Mouse (Mus musculus): ENCODE results near the gene Nrxn1. TPM values are rescaled to one million over a fixed set of nuclear protein-coding genes. Genes with fewer than 3 reads are reported as not detected.
A peak's percentile ranks its signal among the peaks of the same experiment; 100 is the strongest.

Gene Nrxn1
- polyA plus RNA-seq, 1 experiment from 2014 or later, result 16.5 TPM

- H3K36me3 ChIP-seq (ENCODE audit: control insufficient read depth, insufficient read depth, low read length), result no peaks in the 10 kb centered on the region
- H3K9me3 ChIP-seq (ENCODE audit: control insufficient read depth, low read length), result no peaks in the 10 kb centered on the region
- no peak overlapping the region for H3K4me2 ChIP-seq
- H3K4me3 ChIP-seq (ENCODE audit: low read depth, low read length), result no peak overlapping the region
- H3K27me3 ChIP-seq (ENCODE audit: control insufficient read depth, insufficient read depth, low read length), result no peaks in the 10 kb centered on the region
- DNase-seq (ENCODE audit: low spot score, missing footprints) (no peak), ATAC-seq (ENCODE audit: low FRiP score) (no peak)
- H3K4me1 ChIP-seq (ENCODE audit: control insufficient read depth, insufficient read depth, low read length), result no peaks in the 10 kb centered on the region
- WGBS, result 80% methylated on average over 2 of the region's 2 CpGs
- H3K9ac ChIP-seq (ENCODE audit: low read length), result no peak overlapping the region
- no peak overlapping the region for H3K27ac ChIP-seq (ENCODE audit: low read depth, low read length)
These were observed 523.0 kb downstream of the Nrxn1 start for GRCm38 (mm10) chr17:90569877-90570276.

GRCm38 (mm10) chr17:90565186-90565585, 527.7 kb downstream of the Nrxn1 start:
- Histone ChIP-seq H3K4me2 (no peak overlapping the region), H3K4me3 (ENCODE audit: low read depth, low read length) (no peak overlapping the region), H3K27me3 (ENCODE audit: control insufficient read depth, insufficient read depth, low read length) (no peaks in the 10 kb centered on the region), H3K9ac (ENCODE audit: low read length) (no peak overlapping the region), H3K9me3 (ENCODE audit: control insufficient read depth, low read length) (no peaks in the 10 kb centered on the region), H3K4me1 (ENCODE audit: control insufficient read depth, insufficient read depth, low read length) (no peaks in the 10 kb centered on the region), H3K36me3 (ENCODE audit: control insufficient read depth, insufficient read depth, low read length) (no peaks in the 10 kb centered on the region), H3K27ac (ENCODE audit: low read depth, low read length) (no peak overlapping the region)
- WGBS, result 90% methylated on average over 2 of the region's 2 CpGs
- no peak for DNase-seq (ENCODE audit: low spot score, missing footprints)
- no peak for ATAC-seq (ENCODE audit: low FRiP score)

DNA sequence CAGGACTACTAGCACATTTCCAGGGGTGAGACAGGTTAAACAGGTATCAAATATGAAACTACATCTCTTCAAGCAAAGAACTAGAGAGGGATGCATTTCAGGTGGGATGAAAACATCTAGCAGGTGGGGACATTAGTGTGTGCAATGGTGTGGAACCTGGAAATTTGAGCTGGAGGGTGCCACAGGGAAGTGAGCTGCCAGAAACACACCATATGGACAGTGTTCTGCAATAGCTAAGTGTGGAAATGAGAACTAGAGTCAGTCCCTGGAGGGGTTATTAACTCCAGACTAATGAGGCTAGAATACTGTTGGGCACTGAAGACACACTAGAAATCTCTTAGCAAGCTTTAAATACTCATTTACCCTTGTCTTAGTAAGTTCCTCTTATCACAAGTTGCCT, 536.5 kb downstream of the Nrxn1 start:
- Histone ChIP-seq H3K27ac (ENCODE audit: low read depth, low read length) (no peak overlapping the region), H3K9ac (ENCODE audit: low read length) (no peak overlapping the region), H3K9me3 (ENCODE audit: control insufficient read depth, low read length) (no peaks in the 10 kb centered on the region), H3K4me3 (ENCODE audit: low read depth, low read length) (no peak overlapping the region), H3K4me1 (ENCODE audit: control insufficient read depth, insufficient read depth, low read length) (no peaks in the 10 kb centered on the region), H3K27me3 (ENCODE audit: control insufficient read depth, insufficient read depth, low read length) (no peaks in the 10 kb centered on the region), H3K4me2 (no peak overlapping the region), H3K36me3 (ENCODE audit: control insufficient read depth, insufficient read depth, low read length) (no peaks in the 10 kb centered on the region)
- no peak for DNase-seq (ENCODE audit: low spot score, missing footprints)
- no peak for ATAC-seq (ENCODE audit: low FRiP score)

DNA sequence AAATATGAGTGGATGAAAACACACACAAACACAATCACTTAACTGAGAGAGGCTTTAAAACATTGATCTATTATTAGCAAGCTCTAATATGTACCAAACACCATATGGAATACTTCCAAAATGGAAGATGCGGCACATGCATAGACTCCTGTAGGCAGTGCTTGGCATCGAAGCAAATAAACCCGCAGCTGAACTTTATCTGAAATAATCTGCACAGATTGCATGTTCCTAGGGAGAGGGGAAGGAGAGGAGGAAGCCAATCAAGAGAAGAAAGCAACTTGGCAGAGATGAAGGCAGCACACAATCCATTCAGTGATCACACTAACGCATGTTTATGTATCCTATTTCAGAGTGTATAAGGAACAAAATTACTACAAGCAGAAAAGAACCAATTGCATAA, 542.5 kb downstream of the Nrxn1 start:
- Histone ChIP-seq H3K9me3 (ENCODE audit: control insufficient read depth, low read length) (no peaks in the 10 kb centered on the region), H3K27me3 (ENCODE audit: control insufficient read depth, insufficient read depth, low read length) (no peaks in the 10 kb centered on the region), H3K4me2 (no peak overlapping the region), H3K27ac (ENCODE audit: low read depth, low read length) (no peak overlapping the region), H3K9ac (ENCODE audit: low read length) (no peak overlapping the region), H3K36me3 (ENCODE audit: control insufficient read depth, insufficient read depth, low read length) (no peaks in the 10 kb centered on the region), H3K4me1 (ENCODE audit: control insufficient read depth, insufficient read depth, low read length) (peaks cover 6% of the 10 kb centered on the region; the same call in 1 of the 2 replicates), H3K4me3 (ENCODE audit: low read depth, low read length) (no peak overlapping the region)
- DNase-seq (ENCODE audit: low spot score, missing footprints) (no peak), ATAC-seq (ENCODE audit: low FRiP score) (no peak)
- 91% methylated on average over 4 of the region's 4 CpGs for WGBS

- Histone ChIP-seq H3K4me2 (no peak overlapping the region), H3K4me3 (ENCODE audit: low read depth, low read length) (no peak overlapping the region), H3K27me3 (ENCODE audit: control insufficient read depth, insufficient read depth, low read length) (no peaks in the 10 kb centered on the region), H3K9me3 (ENCODE audit: control insufficient read depth, low read length) (no peaks in the 10 kb centered on the region), H3K9ac (ENCODE audit: low read length) (no peak overlapping the region), H3K4me1 (ENCODE audit: control insufficient read depth, insufficient read depth, low read length) (peaks cover 6% of the 10 kb centered on the region; the same call in 1 of the 2 replicates), H3K27ac (ENCODE audit: low read depth, low read length) (no peak overlapping the region), H3K36me3 (ENCODE audit: control insufficient read depth, insufficient read depth, low read length) (no peaks in the 10 kb centered on the region)
- DNase-seq (ENCODE audit: low spot score, missing footprints) (no peak), ATAC-seq (ENCODE audit: low FRiP score) (peak; percentile 64; the same call in 1 of the 2 replicates)
- WGBS, result 40% methylated on average over 4 of the region's 4 CpGs
These were observed 546.1 kb downstream of the Nrxn1 start for GRCm38 (mm10) chr17:90546806-90547205.

DNA sequence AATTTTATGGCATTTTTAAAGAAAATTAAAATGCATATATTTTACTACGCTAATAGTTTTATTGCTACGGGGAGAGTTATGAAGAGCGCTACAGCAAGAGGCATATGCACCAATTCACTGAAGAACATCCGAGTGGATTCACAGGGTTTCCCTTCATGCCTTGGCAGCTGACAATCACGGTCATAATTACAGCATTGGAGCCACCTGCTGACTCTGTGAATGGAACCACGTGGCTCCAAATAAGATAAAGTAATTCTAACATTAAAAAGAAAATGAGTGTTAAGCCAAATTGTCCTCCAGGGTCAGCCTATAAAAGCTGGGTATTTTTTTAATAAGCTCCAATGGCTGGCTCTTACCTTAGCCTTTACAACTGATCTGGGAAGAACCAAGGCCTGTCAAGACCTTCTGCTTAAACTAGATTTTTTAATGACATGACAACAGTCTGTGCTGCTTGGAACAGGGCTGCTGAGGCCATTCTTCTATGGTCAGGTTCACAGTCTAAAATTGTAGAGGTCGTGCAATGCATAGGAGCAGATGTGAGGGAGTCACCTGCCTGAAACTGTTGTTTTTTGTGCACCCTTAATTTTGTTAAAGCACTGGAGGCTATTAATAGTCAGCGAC, 548.1 kb downstream of the Nrxn1 start:
- WGBS, result 64% methylated on average over 8 of the region's 8 CpGs
- no peak overlapping the region for H3K9ac ChIP-seq (ENCODE audit: low read length)
- H3K9me3 ChIP-seq (ENCODE audit: control insufficient read depth, low read length), result no peaks in the 10 kb centered on the region
- peaks cover 6% of the 10 kb centered on the region; the same call in 1 of the 2 replicates for H3K4me1 ChIP-seq (ENCODE audit: control insufficient read depth, insufficient read depth, low read length)
- no peaks in the 10 kb centered on the region for H3K27me3 ChIP-seq (ENCODE audit: control insufficient read depth, insufficient read depth, low read length)
- DNase-seq (ENCODE audit: low spot score, missing footprints) (no peak), ATAC-seq (ENCODE audit: low FRiP score) (0 out of 2 replicates have a peak, but pooled peaks have one; percentile 29)
- no peak overlapping the region for H3K4me2 ChIP-seq
- no peak overlapping the region for H3K4me3 ChIP-seq (ENCODE audit: low read depth, low read length)
- no peaks in the 10 kb centered on the region for H3K36me3 ChIP-seq (ENCODE audit: control insufficient read depth, insufficient read depth, low read length)
- H3K27ac ChIP-seq (ENCODE audit: low read depth, low read length), result no peak overlapping the region

DNA sequence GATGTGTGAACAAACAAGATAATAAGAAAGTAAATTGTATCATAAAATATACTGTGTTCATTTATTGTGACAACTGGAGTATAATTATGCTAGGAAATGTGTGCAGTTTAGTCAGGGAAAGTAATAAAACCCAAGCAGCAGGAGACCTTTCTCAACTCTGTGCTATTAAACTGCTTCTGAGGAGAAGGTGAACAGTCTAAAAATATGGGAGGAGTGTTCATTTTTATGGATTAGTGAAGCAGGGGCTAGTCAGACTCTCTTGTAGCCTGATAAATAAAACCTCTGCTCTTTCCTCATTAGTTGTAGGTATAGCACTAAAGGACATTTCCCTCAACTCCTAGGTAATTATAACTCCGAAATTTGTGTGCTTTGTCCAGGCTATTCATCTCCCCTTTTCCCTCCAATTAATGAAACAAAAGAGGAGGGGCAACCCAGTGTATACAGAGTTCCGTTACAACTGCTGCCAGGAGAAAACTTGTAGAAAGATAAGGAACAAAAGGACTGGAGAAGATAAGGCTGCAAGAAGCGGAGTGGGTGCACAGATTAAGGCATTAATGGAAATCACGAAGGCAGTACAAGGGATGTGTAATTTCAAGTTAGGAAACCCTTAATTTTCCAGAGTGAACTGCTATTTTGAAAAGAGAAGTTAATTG, 548.8 kb downstream of the Nrxn1 start:
- H3K4me2 ChIP-seq, result no peak overlapping the region
- no peak overlapping the region for H3K27ac ChIP-seq (ENCODE audit: low read depth, low read length)
- H3K9me3 ChIP-seq (ENCODE audit: control insufficient read depth, low read length), result no peaks in the 10 kb centered on the region
- no peaks in the 10 kb centered on the region for H3K27me3 ChIP-seq (ENCODE audit: control insufficient read depth, insufficient read depth, low read length)
- H3K4me1 ChIP-seq (ENCODE audit: control insufficient read depth, insufficient read depth, low read length), result peaks cover 6% of the 10 kb centered on the region; the same call in 1 of the 2 replicates
- WGBS, result 51% methylated on average over 4 of the region's 4 CpGs
- H3K4me3 ChIP-seq (ENCODE audit: low read depth, low read length), result no peak overlapping the region
- DNase-seq (ENCODE audit: low spot score, missing footprints), result no peak
- no peaks in the 10 kb centered on the region for H3K36me3 ChIP-seq (ENCODE audit: control insufficient read depth, insufficient read depth, low read length)
- H3K9ac ChIP-seq (ENCODE audit: low read length), result no peak overlapping the region
- ATAC-seq (ENCODE audit: low FRiP score), result no peak

DNA sequence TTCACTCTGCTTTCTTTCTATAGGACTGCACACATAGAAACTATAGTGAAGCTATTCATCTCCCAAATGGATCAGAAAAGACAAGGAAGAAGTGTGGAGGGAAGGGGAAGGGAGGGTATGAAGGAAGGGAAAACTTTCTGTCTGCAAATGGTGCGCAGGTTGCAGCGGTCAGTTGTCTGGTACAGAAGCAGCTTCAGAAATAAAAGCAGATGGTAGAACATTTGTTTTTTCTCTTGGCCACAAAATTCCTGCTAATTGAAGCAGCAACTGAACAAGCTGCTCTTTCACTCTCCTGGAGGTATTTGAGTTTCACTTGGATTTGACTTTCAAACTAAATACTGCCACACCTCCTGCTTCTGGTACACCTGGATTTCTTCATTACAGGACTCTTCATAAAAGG, 561.4 kb downstream of the Nrxn1 start:
- ATAC-seq (ENCODE audit: low FRiP score) (no peak), DNase-seq (ENCODE audit: low spot score, missing footprints) (no peak)
- Histone ChIP-seq H3K9ac (ENCODE audit: low read length) (no peak overlapping the region), H3K27ac (ENCODE audit: low read depth, low read length) (no peak overlapping the region), H3K36me3 (ENCODE audit: control insufficient read depth, insufficient read depth, low read length) (no peaks in the 10 kb centered on the region), H3K27me3 (ENCODE audit: control insufficient read depth, insufficient read depth, low read length) (no peaks in the 10 kb centered on the region), H3K4me1 (ENCODE audit: control insufficient read depth, insufficient read depth, low read length) (no peaks in the 10 kb centered on the region), H3K4me2 (no peak overlapping the region), H3K4me3 (ENCODE audit: low read depth, low read length) (no peak overlapping the region), H3K9me3 (ENCODE audit: control insufficient read depth, low read length) (no peaks in the 10 kb centered on the region)
- WGBS, result 96% methylated on average over 2 of the region's 2 CpGs

- Histone ChIP-seq H3K4me3 (ENCODE audit: low read depth, low read length) (no peak overlapping the region), H3K9ac (ENCODE audit: low read length) (no peak overlapping the region), H3K4me2 (no peak overlapping the region), H3K4me1 (ENCODE audit: control insufficient read depth, insufficient read depth, low read length) (no peaks in the 10 kb centered on the region), H3K27me3 (ENCODE audit: control insufficient read depth, insufficient read depth, low read length) (no peaks in the 10 kb centered on the region), H3K27ac (ENCODE audit: low read depth, low read length) (no peak overlapping the region), H3K9me3 (ENCODE audit: control insufficient read depth, low read length) (no peaks in the 10 kb centered on the region), H3K36me3 (ENCODE audit: control insufficient read depth, insufficient read depth, low read length) (no peaks in the 10 kb centered on the region)
- no peak for DNase-seq (ENCODE audit: low spot score, missing footprints)
- no peak for ATAC-seq (ENCODE audit: low FRiP score)
- 83% methylated on average over 2 of the region's 2 CpGs for WGBS
These were observed 586.8 kb downstream of the Nrxn1 start for GRCm38 (mm10) chr17:90506026-90506425.
